Mouse (Mus musculus) megakaryocyte, embryonic 14.5 days (primary cell): Measurements from ENCODE around the gene Purb. TPM values are rescaled to one million over a fixed set of nuclear protein-coding genes. Genes with fewer than 3 reads are reported as not detected.

Experiments
- H3K27me3 ChIP-seq: replicated peaks from 2 replicates; pipeline ENCODE3; 2012; ENCODE audit warnings: inconsistent platforms
- H3K36me3 ChIP-seq: replicated peaks from 2 replicates; pipeline ENCODE3; 2012; ENCODE audit warnings: low read length, inconsistent platforms, mixed read lengths
- H3K4me1 ChIP-seq: 2 replicates; pipeline ENCODE4 v1.6.1; 2012; ENCODE audit warnings: inconsistent platforms
- H3K4me3 ChIP-seq: replicated peaks from 2 replicates; pipeline ENCODE3; 2012; ENCODE audit warnings: moderate library complexity, mild to moderate bottlenecking, inconsistent platforms
- H3K9me3 ChIP-seq: 2 replicates; pipeline ENCODE4 v1.6.1; 2012; ENCODE audit warnings: inconsistent platforms
- FLI1 ChIP-seq: IDR thresholded peaks from 2 replicates; pipeline ENCODE4 v1.6.1; 2012; ENCODE audit warnings: low read length, inconsistent platforms, mixed read lengths
- GATA1 ChIP-seq: IDR thresholded peaks from 3 replicates; pipeline ENCODE4 v1.6.1; 2012; ENCODE audit warnings: mixed read lengths, low read length, inconsistent platforms, borderline replicate concordance
- polyA plus RNA-seq: library from polyadenylated mRNA; stranded (reverse); fragments of >175 nt; gene quantifications from 2 replicates; pipeline ENCODE4 v1.2.3, GENCODE M21; 2012; ENCODE audit warnings: low replicate concordance; ENCODE audit not compliant: insufficient read depth

The Purb gene
- polyA plus RNA-seq, 1 experiment = 8.7 TPM

DNA sequence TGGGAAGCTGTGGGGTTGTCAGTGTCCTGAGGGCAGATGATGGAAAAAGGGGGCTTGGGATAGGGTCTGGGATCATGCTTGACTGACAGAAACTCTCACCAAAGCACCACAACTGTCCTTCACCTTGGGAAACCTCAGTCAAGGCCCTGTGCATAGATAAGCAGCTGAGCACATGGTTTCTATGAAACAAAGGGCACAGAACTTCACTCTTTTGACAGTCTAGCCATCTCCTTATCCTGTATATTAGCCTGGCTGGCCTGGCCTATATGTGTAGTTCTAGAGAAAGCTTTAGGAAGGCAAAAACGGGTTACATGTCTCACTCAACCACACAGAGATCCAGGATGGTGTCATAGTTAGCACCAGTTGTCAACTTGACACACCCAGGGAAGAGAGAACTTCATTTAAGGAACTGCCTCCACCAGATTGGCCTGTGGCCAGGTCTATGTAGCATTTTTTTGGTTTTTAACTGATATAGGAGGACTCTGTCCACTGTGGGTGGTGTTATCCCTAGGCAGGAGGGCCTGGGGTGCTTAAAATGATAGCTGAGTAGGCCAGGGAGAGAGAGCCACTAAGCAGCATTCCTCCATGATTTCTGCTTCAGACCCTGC lies 32.7 kb upstream of the Purb start:
- no peaks in the 10 kb centered on the region for H3K27me3 ChIP-seq
- no peaks in the 10 kb centered on the region for H3K9me3 ChIP-seq
- no peak overlapping the region for H3K4me3 ChIP-seq
- H3K4me1 ChIP-seq = peaks cover 21% of the 10 kb centered on the region
- TF ChIP-seq GATA1 = no peak
- no peak for TF ChIP-seq FLI1
- peaks cover 95% of the 10 kb centered on the region for H3K36me3 ChIP-seq

DNA sequence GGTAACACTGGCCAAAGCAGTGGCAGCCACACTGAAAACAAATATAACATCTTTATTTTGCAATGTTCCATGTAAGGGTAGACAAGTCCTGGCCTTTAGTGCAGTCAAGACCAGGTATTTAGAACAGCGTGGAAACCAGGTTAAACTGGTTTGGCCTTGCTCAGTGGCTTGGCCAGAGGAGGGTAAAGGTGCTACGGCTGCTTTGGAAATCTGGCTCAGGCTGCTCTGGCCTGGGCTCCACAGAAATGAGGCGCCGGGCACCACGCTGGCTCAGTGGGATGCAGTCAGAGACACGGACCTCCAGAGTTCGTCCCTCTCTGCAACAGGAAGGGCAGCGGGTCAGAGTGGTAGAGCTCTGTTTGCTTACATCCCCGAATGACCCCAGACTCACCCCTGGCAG lies 30.8 kb upstream of the Purb start:
- Histone ChIP-seq H3K4me3 (no peak overlapping the region), H3K27me3 (no peaks in the 10 kb centered on the region), H3K4me1 (peaks cover 20% of the 10 kb centered on the region), H3K9me3 (no peaks in the 10 kb centered on the region), H3K36me3 (peaks cover 76% of the 10 kb centered on the region)
- no peak for TF ChIP-seq FLI1
- TF ChIP-seq GATA1 = no peak

DNA sequence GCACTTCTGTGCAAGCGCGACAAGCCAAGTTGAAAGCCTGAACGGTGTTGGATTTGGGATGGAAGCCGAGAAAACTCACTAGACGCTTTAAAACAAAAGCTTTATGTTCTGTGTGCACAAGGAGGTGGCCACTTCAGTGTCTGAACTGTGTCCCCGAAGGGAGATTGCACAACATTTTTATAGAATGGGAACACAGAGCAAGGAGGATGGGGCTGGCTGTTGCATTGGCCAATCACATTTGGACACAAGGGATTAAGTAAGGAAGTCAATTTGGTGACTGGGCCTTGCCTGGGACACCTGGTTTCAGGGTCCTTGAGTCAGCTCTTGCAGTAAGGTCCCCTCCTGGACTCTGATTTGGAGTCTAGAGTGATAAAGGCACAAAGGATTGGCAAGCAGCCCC lies 29.0 kb upstream of the Purb start:
- H3K36me3 ChIP-seq = peaks cover 58% of the 10 kb centered on the region
- TF ChIP-seq GATA1 (no peak), FLI1 (no peak)

DNA sequence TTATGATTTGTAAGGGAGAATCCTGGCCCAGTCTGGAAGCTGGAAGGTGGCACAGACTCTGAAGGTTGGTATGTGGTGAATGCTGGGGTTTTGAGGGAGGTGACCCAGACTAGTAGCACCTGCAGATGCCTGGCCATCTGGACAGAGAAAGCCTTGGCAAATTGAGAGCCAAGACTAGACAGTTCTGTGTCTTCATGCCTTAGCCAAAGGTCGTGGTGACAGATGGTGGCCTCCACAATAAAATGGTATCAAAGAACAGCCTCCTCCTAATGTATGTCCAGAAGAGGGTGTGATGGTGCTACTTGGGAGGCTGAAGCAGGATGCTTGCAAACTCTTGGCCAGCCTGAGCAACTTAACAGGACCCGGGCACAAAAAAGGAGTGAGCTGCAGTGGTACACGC lies 28.5 kb upstream of the Purb start:
- Histone ChIP-seq H3K4me1 (peaks cover 15% of the 10 kb centered on the region), H3K36me3 (peaks cover 53% of the 10 kb centered on the region), H3K4me3 (no peak overlapping the region), H3K9me3 (no peaks in the 10 kb centered on the region), H3K27me3 (no peaks in the 10 kb centered on the region)
- no peak for TF ChIP-seq FLI1

More for the DNA sequence above, 29.0 kb upstream of the Purb start:
- Histone ChIP-seq H3K9me3 (no peaks in the 10 kb centered on the region), H3K4me1 (peaks cover 15% of the 10 kb centered on the region), H3K4me3 (no peak overlapping the region), H3K27me3 (no peaks in the 10 kb centered on the region)

DNA sequence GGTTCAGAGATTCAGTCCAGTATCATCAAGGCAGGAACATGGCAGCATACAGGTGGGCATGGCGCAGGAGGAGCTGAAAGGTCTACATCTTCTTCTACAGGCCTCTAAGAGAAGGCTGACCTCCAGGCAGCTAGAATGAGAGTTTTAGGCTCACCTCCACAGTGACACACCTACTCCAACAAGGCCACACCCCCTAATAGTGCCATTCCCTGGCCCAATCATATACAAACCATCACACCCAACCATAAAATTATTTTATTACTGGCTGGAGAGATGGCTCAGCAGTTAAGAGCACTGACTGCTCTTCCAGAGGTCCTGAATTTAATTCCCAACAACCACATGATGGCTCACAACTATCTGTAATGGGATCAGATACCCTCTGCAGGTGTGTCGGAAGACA lies 26.8 kb upstream of the Purb start:
- peaks cover 3% of the 10 kb centered on the region for H3K4me1 ChIP-seq
- TF ChIP-seq FLI1 = no peak
- no peak for TF ChIP-seq GATA1
- H3K36me3 ChIP-seq = peaks cover 36% of the 10 kb centered on the region
- H3K4me3 ChIP-seq = no peak overlapping the region
- H3K9me3 ChIP-seq = no peaks in the 10 kb centered on the region
- H3K27me3 ChIP-seq = peaks cover 7% of the 10 kb centered on the region

DNA sequence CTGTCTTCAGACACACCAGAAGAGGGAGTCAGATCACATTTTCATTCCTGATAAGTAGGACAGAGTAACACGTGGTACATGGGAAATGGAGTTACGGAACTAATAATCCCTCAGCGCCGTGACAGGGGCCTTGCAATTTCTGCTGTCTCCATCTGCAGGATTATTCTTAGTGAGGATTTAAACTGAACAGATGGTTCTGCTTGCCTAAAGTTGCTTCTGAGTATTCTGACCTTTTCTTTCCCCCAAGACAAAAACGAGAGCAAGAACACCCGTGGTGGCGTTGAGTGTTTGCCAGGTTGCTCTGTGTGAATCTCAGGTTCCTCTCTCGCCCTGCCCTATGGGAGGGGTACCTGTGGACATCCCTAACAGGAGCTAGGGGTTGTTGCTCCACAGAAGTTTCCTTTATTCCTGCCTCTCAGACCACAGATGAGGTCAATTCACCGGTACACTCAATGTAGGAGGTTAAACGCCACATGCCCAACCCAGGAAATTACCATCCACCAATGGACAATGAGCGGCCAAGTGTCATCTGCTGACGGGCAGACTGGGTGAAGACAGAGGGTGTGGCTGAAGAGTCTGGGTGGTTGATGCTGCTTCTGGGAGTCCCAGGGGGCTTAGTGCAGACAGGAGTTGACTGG lies 21.7 kb upstream of the Purb start:
- peaks cover 9% of the 10 kb centered on the region for H3K27me3 ChIP-seq
- no peaks in the 10 kb centered on the region for H3K9me3 ChIP-seq
- no peaks in the 10 kb centered on the region for H3K36me3 ChIP-seq
- no peak overlapping the region for H3K4me3 ChIP-seq
- TF ChIP-seq GATA1 = no peak
- TF ChIP-seq FLI1 = no peak
- H3K4me1 ChIP-seq = peaks cover 9% of the 10 kb centered on the region

DNA sequence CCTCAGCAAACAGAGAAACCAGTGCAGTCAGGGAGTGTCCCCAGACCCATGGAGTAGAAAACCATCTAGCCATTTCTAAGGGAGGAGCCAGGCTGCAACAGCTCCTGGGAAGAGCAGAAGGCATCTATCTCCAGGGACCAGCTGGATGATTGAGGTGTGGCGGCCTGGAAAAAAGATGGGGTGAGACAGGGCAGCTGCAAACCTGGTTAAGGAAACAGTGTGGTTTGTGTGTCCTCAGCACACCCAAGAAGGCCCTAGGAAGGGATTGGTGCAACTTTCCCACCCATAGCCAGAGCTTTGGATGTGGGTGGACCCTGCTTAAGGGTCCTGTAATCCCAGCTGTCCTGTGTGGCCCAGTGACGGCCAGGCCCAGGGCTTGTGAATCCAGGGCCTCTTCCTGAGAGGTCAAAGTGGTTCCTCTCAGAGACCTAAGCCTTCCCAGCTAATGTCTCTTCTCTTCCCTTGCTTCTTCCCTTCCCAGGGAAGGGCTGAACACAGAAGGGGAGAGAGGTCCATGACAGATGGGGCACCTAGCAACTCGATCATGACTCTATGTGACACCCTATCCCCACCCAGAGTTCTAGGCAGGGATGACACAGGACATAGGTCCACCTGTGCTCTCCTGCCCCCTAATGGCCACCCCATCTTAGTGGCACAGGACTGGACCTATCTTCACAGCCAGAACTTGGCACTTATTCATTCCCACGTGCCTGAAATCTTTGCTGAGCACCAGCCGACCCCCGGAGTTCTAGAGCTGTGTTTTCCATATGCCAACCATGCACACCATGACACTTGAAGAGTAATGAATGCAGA lies 14.2 kb upstream of the Purb start:
- peaks cover 3% of the 10 kb centered on the region; the same call in 1 of the 2 replicates for H3K9me3 ChIP-seq
- TF ChIP-seq FLI1 = no peak
- TF ChIP-seq GATA1 = no peak
- H3K27me3 ChIP-seq = peaks cover 1% of the 10 kb centered on the region
- H3K4me1 ChIP-seq = peaks cover 44% of the 10 kb centered on the region
- no peak overlapping the region for H3K4me3 ChIP-seq
- H3K36me3 ChIP-seq = no peaks in the 10 kb centered on the region

DNA sequence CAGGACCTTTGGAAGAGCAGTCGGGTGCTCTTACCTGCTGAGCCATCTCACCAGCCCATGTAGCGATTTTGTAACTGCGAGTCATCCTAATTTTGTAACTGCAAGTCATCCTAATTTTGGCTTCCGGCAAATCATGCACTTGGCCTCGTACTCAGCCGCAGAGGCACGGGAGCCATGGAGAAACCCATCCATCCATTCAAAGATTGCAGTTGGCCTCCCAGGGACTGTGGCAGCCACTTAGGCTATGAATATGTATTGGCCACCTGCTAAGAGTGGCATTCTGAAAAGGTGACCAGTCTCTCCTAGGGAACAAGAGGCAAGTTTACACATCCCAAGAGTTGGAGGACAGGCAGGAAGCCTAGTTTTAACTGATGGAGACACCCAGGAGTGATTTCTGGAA lies 13.5 kb upstream of the Purb start:
- Histone ChIP-seq H3K9me3 (peaks cover 3% of the 10 kb centered on the region; the same call in 1 of the 2 replicates), H3K36me3 (no peaks in the 10 kb centered on the region), H3K27me3 (peaks cover 1% of the 10 kb centered on the region), H3K4me3 (no peak overlapping the region), H3K4me1 (peaks cover 50% of the 10 kb centered on the region)
- TF ChIP-seq GATA1 = no peak
- TF ChIP-seq FLI1 = no peak

DNA sequence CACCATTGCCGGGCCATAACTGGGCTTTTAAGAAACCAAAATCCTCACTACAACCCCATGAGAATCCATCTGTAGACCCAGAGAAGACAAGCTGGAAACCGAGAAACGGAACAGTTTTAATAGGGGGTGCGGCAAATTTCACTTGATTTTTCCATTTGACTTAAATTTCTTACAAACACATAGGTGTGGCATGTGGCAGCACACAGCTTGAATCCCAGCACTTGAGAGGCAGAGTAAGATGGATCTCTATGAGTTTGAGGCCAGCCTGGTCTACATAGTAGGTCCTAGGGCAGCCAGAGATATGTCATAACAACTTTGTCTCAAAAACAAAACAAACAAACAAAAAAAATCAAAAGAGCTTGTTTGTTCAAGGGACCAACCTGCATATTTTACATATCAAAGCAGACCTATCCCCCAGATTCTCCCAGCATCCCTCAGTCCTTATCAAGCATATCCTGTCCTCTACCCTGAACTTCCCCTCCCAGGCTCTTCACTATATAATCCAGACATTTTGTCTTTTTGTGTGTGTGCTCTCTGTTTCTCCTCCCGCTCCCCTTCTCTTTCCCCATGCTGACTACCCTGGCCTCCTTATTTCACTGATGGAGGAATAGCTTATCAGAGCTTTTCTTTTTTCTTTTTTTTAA lies 12.4 kb upstream of the Purb start:
- Histone ChIP-seq H3K27me3 (no peaks in the 10 kb centered on the region), H3K9me3 (peaks cover 3% of the 10 kb centered on the region; the same call in 1 of the 2 replicates), H3K4me1 (peaks cover 54% of the 10 kb centered on the region), H3K4me3 (no peak overlapping the region), H3K36me3 (no peaks in the 10 kb centered on the region)
- TF ChIP-seq FLI1 (no peak), GATA1 (no peak)

DNA sequence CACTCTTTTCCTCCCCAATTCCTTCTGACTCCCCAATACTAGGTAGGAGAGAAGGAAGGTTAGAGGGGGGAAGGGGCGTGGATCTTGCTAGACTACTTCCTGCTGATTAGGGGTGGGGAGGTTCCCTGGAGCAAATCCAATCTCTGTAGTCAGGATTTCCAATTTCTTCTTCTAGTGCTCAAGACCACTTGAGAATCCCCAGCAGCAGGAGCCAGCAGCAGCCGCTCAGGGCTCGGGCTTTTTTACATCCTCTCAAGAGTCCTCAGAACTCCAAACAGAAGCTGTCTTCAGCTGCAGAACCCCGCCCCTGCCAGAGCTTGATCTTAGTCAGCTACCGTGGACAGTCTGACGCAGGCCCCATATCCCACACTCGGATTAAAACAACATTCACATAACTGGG lies 11.8 kb upstream of the Purb start:
- H3K27me3 ChIP-seq = no peaks in the 10 kb centered on the region
- H3K9me3 ChIP-seq = peaks cover 3% of the 10 kb centered on the region; the same call in 1 of the 2 replicates
- TF ChIP-seq FLI1 = no peak
- TF ChIP-seq GATA1 = no peak
- no peaks in the 10 kb centered on the region for H3K36me3 ChIP-seq
- H3K4me1 ChIP-seq = peaks cover 55% of the 10 kb centered on the region
- H3K4me3 ChIP-seq = no peak overlapping the region
